Mouse (Mus musculus): ENCODE measurements at regions not wholly inside any gene's neighbourhood (a gene's known extent, or its start where the extent isn't known, plus 50 kb on each side); places are given as distances from the start of the nearest gene placed in this dataset.

DNA sequence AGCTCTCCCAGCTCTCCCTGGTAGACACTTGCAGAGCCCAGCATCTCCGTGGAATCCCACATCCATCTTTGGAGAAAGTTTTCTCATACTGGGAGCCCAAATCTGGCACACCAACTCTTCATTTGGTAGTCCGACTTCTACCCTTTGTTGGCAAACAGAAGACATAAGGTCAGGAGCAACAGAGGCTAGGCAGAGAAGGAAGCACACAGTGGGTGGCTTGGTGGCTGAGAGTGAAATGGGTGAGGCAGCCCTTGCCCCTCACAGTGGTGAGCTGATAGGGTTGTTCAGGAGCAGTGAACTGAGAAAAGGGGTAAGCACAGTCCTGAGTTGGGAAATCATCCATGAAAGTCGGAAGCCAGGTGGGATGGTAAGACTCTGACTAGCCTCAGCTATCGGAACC is 157.6 kb upstream of the Arid2 start:
- no peak for DNase-seq

DNA sequence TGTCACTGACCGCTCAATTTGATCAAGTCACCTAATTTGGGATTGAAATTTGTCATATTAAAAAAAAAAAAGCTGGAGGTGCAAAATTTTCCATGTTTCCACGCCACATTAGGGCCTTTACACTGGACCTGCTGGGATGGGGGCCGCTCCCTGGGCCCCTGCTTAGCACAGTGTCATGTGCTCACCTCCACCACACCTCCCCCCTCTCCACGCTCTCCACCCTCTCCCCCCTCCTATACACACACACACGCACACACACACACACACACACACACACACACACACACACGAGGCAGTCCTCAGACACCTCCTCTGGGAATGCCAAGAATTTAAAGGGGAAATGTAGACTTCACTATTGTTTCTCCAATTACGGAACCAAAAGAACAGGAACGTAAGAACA is 156.8 kb upstream of the Arid2 start:
- DNase-seq, result no peak

DNA sequence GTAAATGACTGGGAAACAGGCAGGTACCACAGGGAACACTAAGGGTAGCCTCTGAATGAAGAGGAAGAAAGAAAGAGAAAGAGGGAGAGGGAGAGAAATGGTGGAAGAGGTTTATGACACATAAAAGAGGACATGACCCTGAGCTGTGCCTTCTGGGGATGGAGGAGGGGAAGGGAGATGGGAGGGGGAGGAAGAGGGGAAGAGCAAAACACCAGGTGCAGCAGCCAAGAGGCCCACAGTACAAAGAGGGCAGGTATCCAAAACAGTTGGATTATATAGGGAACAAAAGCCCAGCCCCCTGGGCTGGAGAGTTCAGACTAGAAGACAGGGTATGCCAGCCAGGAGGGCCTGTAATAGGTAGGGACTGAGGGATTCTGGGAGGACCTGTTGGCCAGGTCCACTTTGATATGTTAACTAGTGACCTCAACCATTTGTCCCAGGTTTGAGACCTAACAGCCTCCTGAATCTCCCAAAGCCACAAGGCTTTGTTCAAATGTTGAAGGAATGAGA is 155.7 kb upstream of the Arid2 start:
- no peak for DNase-seq

GRCm38 (mm10) chr15:96132636-96133035 is 154.7 kb upstream of the Arid2 start:
- no peak for DNase-seq

DNA sequence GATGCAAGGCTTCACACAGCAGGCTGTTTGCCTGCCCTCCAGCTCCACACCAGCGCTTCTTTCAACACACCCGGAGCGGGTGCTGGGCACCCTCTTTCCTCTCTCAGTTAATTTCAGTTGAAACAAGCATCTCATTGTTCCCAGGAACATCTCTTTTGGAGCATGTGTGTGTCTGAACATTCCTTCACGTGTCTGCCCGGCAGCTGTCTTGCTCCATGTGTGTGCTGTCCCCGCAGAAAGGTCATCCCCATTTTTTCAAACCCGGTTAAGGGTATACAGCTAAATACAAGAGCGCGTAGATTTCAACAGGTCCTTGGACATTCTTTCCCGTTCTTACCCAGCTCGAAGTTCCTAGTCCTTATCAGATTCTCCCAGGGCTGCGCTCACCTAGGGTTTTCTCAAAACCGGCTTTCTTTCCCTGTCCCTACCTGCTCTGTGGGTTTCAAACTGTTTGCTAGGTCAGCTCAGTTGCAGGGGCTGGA is 152.0 kb upstream of the Arid2 start:
- no peak for DNase-seq

GRCm38 (mm10) chr15:96135816-96136215 is 151.5 kb upstream of the Arid2 start:
- DNase-seq, result no peak

DNA sequence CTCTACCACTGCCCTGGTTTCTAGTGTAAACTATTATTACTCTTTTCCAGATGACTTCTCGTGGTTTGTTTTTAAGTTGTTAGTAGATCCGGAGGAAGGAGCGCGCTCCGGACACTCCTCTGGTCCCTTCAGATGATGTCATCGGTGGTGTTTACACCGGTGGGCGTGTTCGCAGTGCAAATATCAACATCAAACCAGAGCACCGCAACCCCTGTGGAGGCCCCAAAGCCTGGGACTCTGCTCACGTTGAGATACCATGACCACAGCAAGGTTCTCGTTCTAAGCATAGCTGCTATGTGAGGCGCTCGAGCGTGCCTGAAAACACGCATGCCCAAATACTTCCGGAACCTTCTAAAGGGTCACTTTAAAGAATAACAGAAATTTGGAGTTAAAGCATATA is 149.8 kb upstream of the Arid2 start:
- DNase-seq, result no peak

GRCm38 (mm10) chr15:96137945-96138344 is 149.4 kb upstream of the Arid2 start:
- DNase-seq, result no peak

GRCm38 (mm10) chr15:96153489-96153888 is 133.8 kb upstream of the Arid2 start:
- DNase-seq, result no peak

GRCm38 (mm10) chr15:96158321-96158720 is 129.0 kb upstream of the Arid2 start:
- no peak for DNase-seq

DNA sequence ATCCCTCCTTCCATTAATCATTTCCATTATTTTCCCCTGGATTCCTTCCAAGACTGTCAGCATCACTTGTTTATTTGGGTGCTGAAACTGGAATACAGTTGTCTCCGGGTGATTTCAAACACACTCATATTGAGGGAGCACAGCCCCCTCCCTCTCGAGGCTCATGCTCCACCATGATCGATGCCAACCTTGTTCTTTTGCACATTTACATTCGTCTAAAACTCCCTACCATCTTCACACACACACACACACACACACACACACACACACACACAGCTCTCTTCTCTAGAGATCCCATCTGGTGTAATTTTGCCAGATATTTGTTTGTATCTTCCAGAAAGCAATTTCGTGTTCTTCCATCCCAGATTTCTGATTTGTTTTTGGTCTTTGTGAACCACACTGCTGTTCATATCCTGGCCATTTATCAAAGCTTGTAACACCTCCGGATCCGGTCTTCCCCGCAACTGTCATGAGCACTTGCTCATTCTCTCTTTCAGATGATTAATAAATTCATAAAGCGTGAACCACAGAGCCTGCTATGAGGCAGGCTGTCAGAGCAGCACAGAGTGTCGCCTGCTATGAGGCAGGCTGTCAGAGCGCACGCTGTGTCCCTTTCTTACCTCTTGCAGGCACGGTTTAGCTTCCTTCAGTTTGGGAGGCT is 122.4 kb upstream of the Arid2 start:
- peak; percentile 22 for DNase-seq

DNA sequence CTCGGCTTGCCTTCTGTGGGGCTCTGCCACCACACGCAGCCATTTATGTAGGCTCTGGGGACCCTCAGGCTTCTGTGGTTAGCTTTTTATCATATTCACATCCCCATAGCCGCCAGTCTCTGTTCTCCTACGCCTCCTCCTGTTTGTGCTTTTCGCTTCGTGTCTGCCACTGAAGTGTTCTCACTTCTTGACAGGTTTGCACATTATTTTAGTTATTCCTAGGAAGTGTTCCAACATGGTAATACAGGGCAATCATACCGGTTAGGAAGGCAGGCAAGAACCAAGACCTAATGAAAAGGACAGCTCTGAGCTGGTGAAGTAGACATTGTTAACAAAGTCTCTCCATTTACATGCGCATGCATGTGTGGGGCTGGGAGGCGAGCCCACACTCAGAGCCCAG is 120.1 kb upstream of the Arid2 start:
- DNase-seq, result no peak

DNA sequence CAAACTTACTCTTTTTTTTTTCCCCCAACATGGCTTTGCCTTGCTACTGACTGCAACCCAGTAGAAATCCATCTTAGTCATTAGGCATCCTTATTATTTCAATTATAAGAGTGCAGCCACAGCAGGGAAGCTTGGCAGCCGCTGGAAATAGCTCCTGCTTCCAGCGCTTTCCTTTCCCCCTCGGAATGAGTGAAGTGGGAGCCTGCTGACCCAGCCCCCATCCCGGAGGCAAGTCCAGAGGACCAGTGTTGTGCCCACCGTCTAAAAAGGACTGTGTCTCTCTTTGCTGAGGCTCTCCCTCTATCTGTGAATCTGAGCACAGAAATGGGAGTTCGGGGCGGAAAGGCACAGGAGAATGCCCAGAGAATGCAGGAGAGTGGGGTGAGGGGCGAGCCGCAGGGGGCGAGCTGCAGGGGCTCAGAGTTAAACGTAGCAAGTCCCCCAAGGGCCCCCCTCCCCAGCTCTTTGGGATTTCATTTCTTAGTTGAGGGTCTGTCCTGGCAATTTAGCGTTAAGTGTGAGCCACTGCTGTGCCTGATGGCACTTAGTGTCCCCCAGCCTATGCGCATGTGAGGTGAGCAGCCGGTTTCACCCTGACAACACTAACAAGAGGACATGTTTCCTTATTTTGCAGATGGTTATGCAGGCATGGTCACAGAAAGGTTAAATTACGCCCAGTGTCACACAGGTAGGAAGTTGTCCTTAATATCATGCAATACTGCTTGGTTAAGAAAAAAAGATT is 117.4 kb upstream of the Arid2 start:
- no peak for DNase-seq

DNA sequence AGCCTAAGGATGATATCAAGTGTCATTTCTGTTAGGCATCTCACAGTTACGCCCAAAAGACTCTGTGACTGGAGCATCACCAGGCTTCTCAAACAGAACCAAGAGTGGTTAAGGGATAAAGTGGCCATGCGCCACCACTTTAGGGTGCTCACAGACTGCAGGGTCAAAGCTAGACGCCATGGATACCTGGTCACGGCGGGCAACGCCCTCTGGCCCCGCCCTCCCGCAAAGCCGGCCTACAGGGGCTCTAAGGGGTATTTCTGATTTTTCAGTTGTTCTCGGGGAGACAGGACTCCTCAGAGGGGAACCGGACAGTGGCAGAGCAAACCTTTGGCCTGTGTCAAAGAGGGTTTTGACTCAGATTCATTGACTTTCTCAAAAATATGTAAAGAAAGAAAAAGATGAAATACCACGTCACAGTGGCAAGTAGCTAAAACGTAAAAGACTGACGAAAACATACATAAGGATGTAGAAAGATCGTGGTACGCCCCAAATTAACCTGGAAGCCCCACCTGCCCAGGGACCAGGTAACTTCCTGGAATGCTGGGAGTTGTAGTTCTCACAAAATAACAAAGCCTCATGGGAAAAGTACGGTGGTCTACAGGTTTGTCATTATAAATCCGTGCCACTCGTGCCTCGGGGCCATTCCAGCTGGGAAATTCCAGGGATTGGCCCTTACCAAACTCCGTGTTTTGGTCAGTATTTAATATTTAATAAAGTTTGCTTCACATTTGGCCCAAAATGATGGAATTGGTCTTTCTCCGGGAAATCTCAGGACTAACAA is 116.1 kb upstream of the Arid2 start:
- peak; percentile 60 for DNase-seq

GRCm38 (mm10) chr15:96177911-96178310 is 109.4 kb upstream of the Arid2 start:
- DNase-seq, result no peak

DNA sequence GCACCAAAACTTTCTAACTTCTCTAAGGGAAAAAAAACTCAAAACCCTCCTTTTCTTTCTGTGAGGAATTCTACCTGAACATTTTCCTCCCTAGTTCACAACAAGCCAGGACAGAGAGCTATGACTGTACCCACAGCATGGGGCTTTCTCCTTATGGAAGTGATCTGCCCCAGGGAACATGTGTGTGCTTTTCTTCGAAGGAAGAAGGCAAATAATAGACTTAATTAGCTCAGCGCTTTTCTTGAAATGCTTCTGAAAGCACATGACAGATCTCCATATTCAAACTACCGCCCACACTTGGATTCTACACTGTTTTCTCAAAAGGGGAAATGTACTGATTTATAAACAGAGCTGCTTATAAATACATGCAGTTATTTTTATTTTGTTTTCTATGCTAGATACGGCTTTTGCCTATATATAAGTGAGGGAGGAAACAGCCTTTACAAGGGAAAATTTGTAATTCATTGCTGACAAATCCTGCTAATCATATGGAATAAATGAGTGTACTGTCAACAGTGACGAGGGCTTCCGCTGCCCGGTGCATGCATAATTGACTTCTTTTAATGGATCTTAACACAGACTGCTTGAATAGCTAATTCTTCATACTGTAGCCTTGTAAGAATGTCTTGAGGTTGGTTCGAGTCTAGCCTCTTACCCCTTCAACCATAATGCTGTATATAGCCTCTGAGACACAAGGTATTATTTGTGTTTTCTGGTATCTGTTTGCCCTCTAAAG is 108.8 kb upstream of the Arid2 start:
- DNase-seq, result no peak

- DNase-seq, result no peak
Measured at GRCm38 (mm10) chr15:96179511-96179910, 107.8 kb upstream of the Arid2 start.

DNA sequence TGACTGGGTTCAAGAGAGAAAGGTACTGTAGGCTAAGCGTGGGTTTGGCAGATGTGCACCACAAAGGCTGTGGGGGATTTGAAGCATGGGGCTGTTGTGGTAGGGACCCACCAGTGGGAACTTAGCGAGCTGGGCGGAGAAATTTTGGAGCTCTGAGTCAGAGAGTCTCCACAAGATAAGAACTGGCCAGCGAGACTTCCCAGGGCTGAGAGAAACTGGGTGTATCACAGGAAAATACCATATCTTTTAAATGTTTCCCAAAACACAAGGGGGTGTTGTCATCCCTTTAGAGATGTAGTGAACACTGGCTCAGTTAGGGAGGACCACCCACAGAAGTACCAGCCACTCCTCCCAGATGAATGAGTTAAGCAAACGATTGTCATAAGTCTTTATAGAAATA is 107.3 kb upstream of the Arid2 start:
- no peak for DNase-seq

GRCm38 (mm10) chr15:96180977-96181376 is 106.3 kb upstream of the Arid2 start:
- DNase-seq, result no peak

- no peak for DNase-seq
Measured at GRCm38 (mm10) chr15:96182313-96182712, 105.0 kb upstream of the Arid2 start.

- DNase-seq, result no peak
Measured at GRCm38 (mm10) chr15:96183069-96183468, 104.2 kb upstream of the Arid2 start.

DNA sequence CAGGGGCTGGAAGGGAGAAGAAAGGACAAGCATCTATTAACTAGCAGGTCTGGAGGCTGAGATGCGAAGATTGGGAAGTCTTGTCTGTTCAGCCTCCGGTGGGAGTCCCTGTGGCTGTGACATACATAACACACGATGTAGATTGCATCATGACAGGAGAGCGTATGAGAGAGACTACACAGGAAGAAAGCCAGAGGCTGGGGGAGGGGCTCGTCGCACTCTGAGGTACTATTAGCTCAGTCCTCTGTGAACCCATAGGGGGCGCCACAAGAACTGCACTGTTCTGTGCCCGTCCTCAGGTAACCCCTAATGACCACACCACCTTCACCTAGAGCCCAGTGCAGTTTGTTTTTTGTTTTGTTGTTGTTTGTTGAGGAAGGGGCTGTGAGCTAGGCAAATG is 102.7 kb upstream of the Arid2 start:
- DNase-seq, result no peak

GRCm38 (mm10) chr15:96185429-96185828 is 101.9 kb upstream of the Arid2 start:
- DNase-seq, result no peak

Data from cerebellum, adult 9-11 months (tissue).